Mouse (Mus musculus): ENCODE measurements around the gene Dhx30.
"Not testable (repeated sequence)": the region's sequence is repeated elsewhere in the genome, so short reads cannot be mapped to it uniquely, and the experiment has no call there.

The Dhx30 gene

DNA sequence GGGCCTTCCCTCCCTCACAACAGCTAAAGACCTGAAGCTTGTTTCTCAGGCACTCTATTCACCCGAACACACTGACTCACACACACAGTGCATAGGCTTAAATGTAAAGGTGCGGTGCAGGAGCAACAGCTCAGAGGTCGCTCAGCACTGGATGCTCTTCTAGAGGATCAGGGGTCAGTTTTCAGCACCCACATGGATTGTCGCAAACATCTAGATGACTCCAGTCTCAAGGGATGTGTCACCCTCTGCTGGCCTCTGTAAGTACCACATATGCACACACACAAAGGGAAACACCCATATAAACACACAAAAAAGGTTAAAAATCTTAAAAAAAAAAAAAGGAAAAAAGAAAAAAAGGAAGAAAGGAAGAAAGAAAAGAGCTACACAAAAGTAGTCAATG, 22.9 kb downstream of the Dhx30 start:
- DNase-seq (ENCODE audit: low spot score in 2 of 2) = no peak

DNA sequence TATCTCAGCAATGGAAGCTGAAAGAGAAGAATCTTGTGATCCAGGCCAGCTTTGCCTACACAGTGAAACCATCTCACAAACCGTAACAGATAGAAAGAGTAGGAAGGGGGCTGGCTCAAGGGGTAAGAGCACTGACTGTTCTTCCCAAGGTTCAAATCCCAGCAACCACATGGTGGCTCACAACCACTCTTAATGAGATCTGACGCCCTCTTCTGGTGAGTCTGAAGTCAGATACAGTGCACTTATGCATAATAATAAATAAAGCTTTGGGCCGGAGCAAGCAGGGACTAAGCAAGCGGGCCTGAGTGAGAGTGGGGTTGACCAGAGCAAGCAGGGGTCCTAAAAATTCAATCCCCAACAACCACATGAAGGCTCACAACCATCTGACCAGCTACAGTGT, 24.3 kb downstream of the Dhx30 start:
- DNase-seq (ENCODE audit: low spot score in 2 of 2) = no peak

DNA sequence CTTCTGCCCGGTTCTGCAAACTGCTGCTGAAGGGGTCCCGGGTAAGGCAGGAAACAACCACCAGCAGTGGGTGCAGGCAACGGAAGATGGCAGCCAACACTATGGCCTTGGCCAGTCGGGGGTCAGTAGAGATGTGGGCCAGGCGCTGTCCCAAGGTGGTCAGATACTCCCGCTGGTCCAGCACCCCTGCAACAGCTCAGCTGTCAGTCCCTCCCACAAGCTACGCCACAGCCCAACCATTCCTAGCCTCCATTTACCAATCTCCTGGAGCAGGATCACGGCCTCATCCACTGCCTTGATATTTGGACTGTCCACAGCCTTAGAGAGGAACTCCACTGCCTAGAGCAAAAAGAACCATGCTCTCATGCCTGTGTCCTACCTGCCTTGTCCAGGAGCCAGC, 31.9 kb downstream of the Dhx30 start:
- DNase-seq (ENCODE audit: low spot score in 2 of 2) = no peak

DNA sequence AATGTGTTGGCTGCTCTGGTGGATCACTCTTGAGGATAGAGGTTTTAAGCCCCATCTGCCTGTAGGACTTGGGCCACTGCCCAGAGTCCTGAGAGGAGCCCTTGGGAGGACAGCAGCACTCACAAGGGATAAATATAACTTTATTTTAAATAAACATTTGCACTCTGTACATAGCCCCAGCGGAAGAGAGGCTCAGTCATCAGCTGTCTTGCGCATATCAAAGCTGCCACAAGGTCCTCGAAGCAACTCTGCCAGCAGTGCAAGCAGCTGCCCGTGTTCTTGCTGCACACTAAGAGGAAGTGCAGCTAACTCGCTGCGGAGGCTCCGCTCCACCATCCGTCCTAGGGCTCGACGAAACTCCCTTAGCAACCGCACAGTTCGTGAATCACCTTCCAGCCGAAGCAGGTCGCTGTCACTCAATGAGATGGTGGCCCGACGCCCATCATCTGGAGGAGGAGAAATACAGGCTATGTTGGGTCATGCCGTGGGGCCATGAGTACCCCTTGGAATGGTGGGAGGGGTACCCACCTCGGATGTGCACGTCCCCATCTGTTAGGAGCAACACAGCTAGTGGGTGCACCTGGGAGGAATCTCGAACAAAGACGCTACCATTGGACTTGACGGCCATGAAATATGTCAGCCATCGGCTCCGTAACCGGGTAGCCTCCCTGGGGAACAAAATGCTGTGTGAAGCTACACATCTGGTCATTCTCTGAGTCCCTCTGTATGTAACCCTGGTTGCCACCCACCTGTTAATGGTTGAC, 33.2 kb downstream of the Dhx30 start:
- DNase-seq (ENCODE audit: low spot score in 2 of 2) = no peak

DNA sequence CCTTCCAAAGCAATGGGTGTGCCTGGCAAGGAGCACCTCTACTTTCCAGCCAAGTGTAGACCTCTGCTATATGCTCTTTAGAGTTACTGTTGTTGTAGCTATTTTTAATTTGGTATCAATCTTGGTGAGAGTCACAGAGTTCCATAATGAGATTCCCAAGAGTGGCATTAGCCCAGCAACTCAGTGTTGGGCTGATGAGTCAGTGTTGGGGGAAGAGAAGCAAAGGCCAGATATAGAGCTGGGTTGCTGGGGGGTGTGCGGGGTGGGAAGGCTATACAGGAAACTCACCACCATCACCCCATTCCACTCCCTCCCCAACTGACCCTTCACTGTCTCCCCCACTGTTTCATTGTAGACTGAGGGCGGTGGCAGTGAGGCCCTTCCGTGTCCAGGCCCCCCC, 36.6 kb downstream of the Dhx30 start:
- DNase-seq (ENCODE audit: low spot score in 2 of 2) = no peak

DNA sequence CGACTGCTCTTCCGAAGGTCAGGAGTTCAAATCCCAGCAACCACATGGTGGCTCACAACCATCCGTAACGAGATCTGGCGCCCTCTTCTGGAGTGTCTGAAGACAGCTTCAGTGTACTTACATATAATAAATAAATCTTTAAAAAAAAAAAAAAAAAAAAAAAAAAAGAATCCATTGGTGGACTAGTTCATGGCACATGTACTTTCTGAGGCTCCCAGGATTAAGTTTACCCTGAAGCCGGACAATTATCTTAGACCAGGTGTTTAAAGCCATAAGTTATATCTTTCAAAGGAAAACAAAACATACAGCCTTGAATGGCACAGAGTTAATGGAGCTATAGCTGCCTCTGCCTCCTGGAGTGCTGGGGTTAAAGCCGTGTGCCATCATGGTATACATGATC, 41.2 kb downstream of the Dhx30 start:
- DNase-seq (ENCODE audit: low spot score in 2 of 2) = not testable (repeated sequence)

DNA sequence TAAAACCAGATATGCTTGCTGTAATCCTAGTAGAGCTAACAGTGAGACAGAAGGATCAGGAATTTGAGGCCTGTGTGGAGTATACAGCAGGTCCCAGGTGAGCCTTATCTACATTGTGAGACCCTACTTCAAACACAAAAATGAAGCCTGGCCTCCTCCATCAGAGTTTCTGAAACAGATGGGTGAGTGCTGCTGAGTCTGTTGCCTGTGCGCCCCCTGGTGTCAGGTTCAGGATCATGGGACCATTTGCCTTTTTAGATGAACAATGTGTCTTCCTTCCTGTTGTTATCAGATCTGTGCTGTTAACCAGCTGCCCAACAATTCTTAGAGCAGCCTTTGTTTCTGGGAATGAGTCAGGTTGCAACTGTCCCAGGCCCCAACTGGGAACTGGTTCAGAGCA, 45.8 kb downstream of the Dhx30 start:
- peak; percentile 67 to 84 for DNase-seq (ENCODE audit: low spot score in 2 of 2)

DNA sequence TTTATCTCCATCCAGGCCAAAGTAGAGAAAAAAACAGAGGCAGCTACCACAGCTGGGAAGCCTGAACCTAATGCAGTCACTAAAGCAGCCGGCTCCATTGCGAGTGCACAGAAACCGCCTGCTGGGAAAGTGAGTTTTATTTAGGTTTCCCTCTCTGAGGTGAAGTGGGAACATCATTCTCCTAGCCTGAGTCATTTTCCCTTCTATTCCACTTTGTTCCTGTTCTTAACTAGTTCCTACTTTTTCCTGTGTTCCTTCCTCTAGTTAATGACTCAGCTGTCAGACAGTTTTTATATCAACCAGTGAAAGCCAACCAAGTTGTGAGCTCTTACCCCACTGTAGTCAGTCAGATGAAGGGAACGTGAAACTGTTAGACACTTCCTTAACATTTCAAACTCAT, 46.6 kb downstream of the Dhx30 start:
- no peak for DNase-seq (ENCODE audit: low spot score in 2 of 2)

DNA sequence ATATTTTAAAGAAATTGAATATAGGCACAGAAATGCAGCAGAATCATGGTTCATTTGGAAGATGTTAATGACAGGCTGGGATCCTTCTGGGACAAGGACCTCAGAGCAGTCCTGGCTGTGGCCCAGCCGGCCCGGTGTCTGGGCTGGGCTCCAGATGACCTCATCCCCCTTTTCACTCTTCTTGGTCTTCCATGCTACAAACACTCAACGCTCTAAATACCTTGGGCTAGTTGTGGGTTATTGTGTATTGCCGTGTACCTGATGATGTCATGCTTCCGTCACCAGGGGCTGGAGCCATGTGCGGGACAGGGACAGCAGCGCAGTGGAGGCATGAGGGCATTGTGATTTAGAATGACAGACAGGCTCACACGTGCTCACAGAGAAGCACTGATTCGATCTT, 47.3 kb downstream of the Dhx30 start:
- DNase-seq (ENCODE audit: low spot score in 2 of 2) = peak in 1 of 2 experiments; percentile 56

DNA sequence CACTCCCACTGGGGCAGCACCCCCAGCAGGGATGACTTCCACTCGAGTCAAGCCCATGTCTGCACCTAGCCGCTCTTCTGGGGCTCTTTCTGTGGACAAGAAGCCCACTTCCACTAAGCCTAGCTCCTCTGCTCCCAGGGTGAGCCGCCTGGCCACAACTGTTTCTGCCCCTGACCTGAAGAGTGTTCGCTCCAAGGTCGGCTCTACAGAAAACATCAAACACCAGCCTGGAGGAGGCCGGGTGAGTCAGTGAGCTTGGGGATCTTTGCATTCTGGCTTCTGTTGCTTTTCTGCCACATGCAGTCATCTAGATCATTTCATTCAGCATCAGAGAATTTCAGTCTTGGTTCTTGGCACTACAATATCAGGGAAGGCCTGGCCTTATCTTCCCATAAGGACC, 48.9 kb downstream of the Dhx30 start:
- DNase-seq (ENCODE audit: low spot score in 2 of 2) = no peak

DNA sequence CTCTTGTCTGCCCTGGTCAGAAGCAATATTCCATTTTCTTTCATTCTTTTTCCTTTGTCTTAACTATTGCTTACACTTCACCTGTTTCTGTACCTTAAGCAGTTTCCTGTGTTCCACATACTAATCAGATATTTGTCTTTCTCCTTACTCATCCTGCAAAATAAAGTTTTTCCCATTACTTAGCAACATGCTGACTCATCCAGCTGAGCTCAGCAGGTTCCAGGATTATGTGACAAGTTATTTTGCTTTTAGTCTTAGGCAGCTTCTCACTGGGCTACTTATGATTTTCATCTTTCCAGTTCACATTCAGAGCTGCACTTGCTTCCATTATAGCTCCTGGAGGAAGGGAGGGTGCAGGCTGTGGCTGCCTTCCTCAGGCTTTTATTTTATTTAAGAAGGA, 53.0 kb downstream of the Dhx30 start:
- no peak for DNase-seq (ENCODE audit: low spot score in 2 of 2)

DNA sequence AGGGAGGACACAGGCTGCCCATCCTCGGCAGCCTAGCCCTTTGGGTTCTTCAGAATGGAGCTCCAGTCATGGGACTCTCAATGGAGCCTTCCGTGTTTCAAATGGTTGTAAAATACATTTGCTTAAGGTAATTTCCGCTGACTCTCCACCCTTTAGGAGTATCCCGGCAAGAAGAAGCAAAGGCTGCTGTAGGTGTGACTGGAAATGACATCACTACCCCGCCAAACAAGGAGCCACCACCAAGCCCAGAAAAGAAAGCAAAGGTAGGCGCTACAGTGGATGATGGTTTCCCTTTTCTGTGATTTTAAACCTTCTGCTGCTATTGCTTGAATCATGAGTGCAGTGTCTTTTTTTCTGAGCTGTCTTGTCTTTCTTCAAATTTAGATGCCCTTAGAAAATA, 54.8 kb downstream of the Dhx30 start:
- DNase-seq (ENCODE audit: low spot score in 2 of 2) = no peak

DNA sequence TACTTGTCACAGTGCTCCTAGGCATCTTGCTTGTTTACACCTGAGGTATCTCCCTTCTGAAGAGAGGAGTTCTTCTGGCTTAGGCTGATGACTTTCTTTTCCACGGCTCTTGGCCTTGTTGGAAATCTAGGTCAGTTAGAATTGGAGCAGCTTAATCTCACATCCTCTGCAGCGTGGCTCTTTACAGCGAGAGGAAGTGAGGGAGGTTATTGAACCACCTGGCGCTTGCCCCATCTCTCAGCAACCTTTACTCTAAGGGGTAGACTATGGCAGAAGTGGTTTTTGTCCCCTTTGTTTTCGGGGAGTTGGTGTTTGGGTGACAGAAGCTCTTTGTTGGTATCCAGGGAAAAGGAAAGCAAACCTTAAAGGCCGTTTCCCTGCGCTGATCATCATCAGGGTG, 55.2 kb downstream of the Dhx30 start:
- DNase-seq (ENCODE audit: low spot score in 2 of 2) = no peak

DNA sequence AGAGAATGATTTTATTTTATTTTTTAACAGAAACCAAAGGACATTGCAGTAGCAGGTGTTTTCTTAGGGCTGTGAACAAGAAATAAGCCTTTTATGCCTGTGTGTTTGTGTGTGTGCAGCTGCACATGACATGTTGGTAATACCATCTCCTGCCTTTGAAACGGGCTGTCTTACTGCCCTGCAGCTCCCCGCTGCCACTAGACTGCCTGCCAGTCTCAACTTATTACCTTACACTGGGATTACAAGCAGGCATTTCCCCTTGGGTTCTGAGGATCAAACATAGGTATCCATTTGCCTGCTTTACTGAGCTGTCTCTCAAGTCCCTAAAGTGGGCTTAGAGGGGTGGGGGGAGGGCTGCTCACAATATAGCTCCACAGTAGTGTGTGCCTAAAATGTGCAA, 56.9 kb downstream of the Dhx30 start:
- DNase-seq (ENCODE audit: low spot score in 2 of 2) = no peak

DNA sequence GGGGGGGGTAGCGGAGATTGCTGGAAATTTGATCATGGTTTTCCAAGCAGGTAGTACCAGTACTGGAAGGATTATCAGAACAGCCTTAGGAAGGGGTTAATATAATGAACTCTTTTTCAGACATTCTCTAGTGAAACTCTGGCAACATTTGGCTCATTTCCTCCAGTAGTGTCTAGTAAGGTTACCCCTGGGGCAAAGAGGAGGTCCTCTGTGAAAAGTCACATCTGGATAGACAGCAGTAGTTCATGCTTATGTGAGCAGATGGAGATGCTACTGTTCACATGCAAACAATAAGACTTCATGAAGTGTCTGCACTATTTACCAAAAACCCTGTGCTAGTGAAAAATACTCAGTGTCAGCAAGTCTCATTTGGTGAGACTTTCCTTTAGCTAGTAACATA, 60.4 kb downstream of the Dhx30 start:
- DNase-seq (ENCODE audit: low spot score in 2 of 2) = no peak

DNA sequence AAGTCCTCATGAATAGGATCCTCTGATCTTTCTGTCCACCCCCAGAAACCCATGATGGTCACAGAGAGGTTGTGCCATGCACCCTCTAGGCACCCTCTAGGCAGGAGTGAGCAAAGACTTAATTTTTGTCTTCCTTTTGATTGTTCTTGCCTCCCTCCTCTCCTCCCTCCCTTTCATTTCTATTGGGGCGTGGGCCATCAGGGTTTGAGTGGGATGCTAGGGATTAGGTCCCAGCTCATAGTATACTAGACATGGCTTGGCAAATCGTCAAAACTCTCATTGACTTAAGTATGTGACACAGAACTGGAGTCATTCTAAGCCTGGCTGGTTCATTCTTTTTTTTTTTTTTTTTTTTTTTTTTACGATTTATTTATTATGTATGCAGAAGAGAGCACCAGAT, 62.8 kb downstream of the Dhx30 start:
- DNase-seq (ENCODE audit: low spot score in 2 of 2) = no peak

DNA sequence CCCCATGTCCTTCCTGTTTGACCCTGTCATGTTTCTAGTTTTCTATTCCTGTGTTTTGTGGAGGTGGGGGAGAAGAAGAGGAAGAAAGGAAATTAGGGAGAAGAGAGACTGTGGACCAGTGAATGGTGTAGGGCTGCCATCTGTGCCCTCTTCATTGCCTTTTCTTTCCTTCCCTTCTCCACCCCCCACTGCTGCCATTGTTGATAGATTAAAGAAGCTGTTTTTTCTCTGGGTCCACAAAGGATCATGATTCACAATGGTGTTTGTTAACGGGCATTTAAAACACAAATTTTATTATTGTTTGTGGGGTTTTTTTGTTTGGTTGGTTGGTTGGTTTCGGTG, 63.6 kb downstream of the Dhx30 start:
- no peak for DNase-seq (ENCODE audit: low spot score in 2 of 2)

DNA sequence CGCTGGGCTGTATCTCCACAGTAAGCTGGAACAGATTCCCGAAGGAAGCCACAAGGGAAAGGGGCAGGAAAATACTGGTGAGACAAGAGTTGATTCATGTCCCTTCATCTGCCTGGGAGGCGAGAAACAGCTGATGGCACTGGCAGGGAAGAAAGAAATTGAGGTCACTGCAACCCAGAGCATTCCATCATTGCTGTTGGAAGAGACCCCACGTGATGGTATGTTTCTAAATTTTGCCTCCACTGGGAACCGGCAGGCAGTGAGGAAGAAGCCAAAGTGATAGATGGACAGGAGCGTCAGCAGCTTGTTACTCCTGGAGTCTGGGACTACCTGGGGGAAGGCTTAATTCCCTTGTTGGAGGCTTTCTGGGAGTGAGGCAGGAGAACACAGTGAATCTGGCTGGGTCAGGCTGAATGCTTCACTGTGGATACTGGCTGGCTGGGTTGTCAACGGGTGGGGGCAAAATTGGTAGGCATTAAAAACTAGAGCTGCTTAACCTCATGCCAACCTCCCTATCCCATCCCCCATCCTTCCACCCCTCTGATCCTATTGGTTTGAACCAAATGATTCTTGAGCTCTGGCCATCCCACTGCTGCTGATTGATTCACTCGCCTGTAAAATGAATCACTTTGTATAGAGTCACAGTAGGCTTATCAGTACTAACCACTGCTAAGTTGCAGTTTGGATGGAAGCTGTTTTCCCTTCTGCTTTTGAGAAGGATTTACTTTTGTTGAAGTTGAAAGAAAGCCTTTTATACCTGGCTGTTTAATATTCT, 64.1 kb downstream of the Dhx30 start:
- peak; percentile 28 to 52 for DNase-seq (ENCODE audit: low spot score in 2 of 2)

DNA sequence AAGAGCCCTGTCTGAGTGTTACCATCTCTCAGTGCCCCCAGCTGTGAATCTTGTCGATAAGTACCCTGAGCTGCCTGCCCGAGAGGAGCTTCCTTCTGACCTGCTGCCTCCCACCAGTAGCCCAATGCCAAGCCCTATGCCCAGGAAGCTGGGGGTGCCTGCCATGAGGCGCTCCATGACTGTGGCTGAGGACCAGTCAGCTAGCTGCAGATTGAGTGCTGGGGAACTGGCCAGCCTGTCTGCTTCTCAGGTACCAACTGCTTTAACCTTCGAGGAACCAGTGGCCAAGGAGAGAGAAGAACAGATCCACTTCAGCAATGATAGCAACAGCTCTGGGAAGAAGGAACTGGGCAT, 64.7 kb downstream of the Dhx30 start:
- peak in 1 of 2 experiments; percentile 11 for DNase-seq (ENCODE audit: low spot score in 2 of 2)

DNA sequence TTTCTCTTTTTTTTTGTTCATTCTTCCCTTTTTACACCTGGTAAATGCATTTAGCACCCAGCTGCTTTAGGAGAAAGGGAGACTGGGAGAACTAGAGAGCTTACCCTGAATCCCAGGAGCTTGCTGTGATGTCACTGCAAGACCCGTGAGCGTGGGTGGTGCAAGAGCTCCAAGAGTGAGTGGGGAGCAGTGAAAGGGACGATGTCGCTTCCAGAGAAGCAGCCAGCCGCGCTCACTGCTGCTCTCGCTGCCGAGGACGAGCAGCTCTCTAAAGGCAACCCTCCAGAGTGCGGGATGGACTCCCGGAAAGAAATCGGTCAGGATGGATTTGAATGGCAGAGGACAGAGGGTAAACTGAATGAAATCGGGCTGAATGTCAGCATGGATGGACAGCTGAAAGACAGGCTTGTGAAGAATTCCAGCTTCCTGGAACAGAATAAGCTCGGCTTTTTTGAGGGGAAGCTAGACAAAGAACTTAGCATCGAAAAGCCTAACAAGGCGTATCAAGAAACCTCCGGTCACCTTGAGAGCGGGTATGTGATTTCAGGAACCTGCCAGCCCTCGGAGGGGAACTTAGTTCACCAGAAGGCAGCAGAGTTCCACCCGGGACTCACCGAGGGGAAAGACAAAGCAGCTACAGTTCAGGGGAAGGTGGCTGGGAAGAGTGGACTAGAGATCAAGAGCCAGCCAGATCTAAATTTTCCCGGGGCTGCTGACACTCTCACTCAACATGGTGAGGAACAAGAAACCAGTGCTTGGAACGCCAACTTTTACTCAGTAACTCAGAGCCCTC, 65.6 kb downstream of the Dhx30 start:
- DNase-seq (ENCODE audit: low spot score in 2 of 2) = peak; percentile 26 to 29

DNA sequence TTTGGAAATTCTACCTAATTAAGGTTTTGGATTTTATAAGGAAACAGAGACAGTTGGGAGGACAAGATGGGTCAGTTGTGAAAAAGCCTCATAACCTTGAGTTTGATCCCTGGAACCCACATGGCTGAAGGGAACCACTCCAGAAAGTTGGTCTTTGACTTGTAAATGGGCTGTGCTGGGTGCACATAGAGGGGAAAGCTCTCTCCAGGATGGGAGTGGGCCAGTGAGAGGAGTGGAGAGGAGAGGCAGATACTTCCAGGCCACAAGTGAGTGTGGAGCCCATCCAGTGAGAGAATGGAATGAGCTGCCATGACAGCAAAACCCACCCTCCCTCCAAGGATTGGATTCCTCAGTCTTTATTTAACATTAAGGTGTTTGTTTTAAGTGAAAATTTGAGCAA, 66.4 kb downstream of the Dhx30 start:
- no peak for DNase-seq (ENCODE audit: low spot score in 2 of 2)

DNA sequence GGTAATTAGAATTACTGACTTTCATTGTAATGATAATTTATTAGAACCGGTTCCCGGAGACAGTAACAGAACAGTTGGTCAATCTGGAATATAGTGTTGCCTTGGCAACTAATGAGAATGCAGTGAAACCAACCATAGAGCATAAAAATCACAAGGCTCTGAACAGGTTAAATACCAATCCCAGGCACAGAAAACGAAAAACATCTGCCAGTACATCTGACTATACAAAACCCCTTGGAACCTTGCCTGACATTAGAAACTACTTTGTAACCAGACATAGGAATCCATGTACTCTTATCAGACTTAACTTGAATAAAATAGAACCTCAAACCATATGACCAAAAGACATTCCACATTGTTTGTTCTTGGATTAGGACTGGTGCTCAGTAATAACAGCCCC, 69.8 kb downstream of the Dhx30 start:
- DNase-seq (ENCODE audit: low spot score in 2 of 2) = no peak

DNA sequence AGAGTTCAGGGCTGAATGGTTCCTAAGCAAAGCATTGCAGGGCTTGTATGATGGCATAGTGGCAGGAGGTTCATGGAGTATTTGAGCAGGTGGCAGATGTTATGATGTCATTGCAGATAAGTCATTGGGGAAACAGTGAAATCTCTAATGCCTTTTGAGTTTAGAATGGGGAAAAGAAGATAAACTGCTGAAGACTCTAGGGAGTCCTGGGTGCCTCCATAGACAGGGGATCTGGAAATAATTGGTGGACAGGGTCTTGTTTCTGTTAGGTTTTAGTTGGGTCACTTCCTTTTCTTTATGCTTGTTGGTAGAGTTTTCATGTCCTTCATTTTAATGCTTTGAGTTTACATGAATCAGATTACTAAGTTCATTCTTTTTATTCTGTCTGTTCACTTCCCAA, 70.4 kb downstream of the Dhx30 start:
- no peak for DNase-seq (ENCODE audit: low spot score in 2 of 2)

Measured in cerebellum, postnatal 4 days (tissue).